Mouse (Mus musculus): ENCODE measurements around the gene Zbtb16. TPM values are rescaled to one million over a fixed set of nuclear protein-coding genes. Genes with fewer than 3 reads are reported as not detected.
A peak's percentile ranks its signal among the peaks of the same experiment; 100 is the strongest.

Gene Zbtb16
- total and polyA plus RNA-seq, 3 experiments, result 0.04 to 0.72 TPM; not detected in 1

GRCm38 (mm10) chr9:48710355-48711295 is 125.4 kb downstream of the Zbtb16 start:
- peaks cover 0 to 33% of the 10 kb centered on the region in 2 experiments; a peak in 2 of 4 replicates for H3K36me3 ChIP-seq (ENCODE audit: control insufficient read depth in 1 of 2, insufficient read depth in 2 of 2, low read length in 2 of 2)

DNA sequence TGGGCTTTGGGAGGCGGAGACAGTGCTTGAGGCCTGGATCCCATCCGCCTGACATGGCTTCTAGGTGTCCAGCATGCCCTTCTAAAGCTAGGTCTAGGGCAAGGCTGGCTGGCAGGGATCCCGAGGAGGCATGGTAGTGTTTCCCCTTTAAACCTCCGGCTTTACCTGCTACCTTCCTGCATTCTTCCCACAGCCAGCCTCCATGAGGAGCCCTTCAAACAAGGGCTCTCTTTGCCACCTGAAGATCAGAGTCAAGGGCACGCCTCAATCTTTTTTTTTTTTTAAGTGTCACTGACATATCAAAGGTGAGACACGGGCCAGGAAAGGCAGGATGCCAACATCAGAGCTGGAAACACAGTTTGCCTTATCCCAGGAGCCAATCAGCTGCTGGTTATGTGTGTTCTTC is 128.2 kb downstream of the Zbtb16 start:
- no peak for DNase-seq (ENCODE audit: low read depth, low spot score)
- TF ChIP-seq CHD2 (IDR thresholded peaks at IDR 0.05; ENCODE audit: low read length) (no peak), NRF1 (IDR thresholded peaks at IDR 0.05; ENCODE audit: insufficient read depth, low read depth, low read length, poor library complexity, severe bottlenecking) (no peak), MAFK (IDR thresholded peaks at IDR 0.05; ENCODE audit: borderline replicate concordance, low read depth, low read length) (no peak), KAT2A (conservative IDR thresholded peaks at IDR 0.05; ENCODE audit: low read depth, low read length) (no peak), UBTF (IDR thresholded peaks at IDR 0.05; ENCODE audit: borderline replicate concordance, insufficient read depth, low read depth, low read length) (no peak), EP300 (IDR thresholded peaks at IDR 0.05; ENCODE audit: low read depth in 1 of 2, low read length in 2 of 2) (no peak), MYB (IDR thresholded peaks at IDR 0.05; ENCODE audit: low read depth, low read length) (no peak), RAD21 (IDR thresholded peaks at IDR 0.05; ENCODE audit: low read depth, low read length) (no peak)
- peaks cover 10 to 47% of the 10 kb centered on the region in 2 experiments for H3K4me1 ChIP-seq (ENCODE audit: control insufficient read depth in 1 of 2, insufficient read depth in 2 of 2, low read length in 2 of 2)
- H3K79me2 ChIP-seq (ENCODE audit: control insufficient read depth, insufficient read depth, low read length, poor library complexity), result no peaks in the 10 kb centered on the region
- H3K9me3 ChIP-seq (replicated peaks; ENCODE audit: insufficient read depth, low read length), result no peaks in the 10 kb centered on the region
- peak overlapping the region; percentile 29; the same call in 1 of the 2 replicates for H3K9ac ChIP-seq (ENCODE audit: control insufficient read depth, low read depth, low read length, poor library complexity, severe bottlenecking)
- H3K4me3 ChIP-seq (ENCODE audit: control insufficient read depth in 1 of 2, insufficient read depth in 1 of 2, low read depth in 2 of 2, low read length in 2 of 2), result peak overlapping the region in 1 of 2 experiments; percentile 30; a peak in 1 of 4 replicates
- peaks cover 0 to 25% of the 10 kb centered on the region in 2 experiments; a peak in 2 of 4 replicates for H3K36me3 ChIP-seq (ENCODE audit: control insufficient read depth in 1 of 2, insufficient read depth in 2 of 2, low read length in 2 of 2)
- H3K27ac ChIP-seq (ENCODE audit: control insufficient read depth, low read depth, low read length), result peak overlapping the region; percentile 42
- H3K27me3 ChIP-seq (ENCODE audit: control insufficient read depth in 1 of 2, insufficient read depth in 2 of 2, low read length in 2 of 2), result no peaks in the 10 kb centered on the region; a peak in 1 of 4 replicates

More at GRCm38 (mm10) chr9:48710355-48711295, 125.4 kb downstream of the Zbtb16 start:
- H3K4me3 ChIP-seq (ENCODE audit: control insufficient read depth in 1 of 2, insufficient read depth in 1 of 2, low read depth in 2 of 2, low read length in 2 of 2), result peak overlapping the region; percentile 40 to 58; a peak in 3 of 4 replicates
- peak overlapping the region; percentile 99 for H3K27ac ChIP-seq (ENCODE audit: control insufficient read depth, low read depth, low read length)
- H3K27me3 ChIP-seq (ENCODE audit: control insufficient read depth in 1 of 2, insufficient read depth in 2 of 2, low read length in 2 of 2), result no peaks in the 10 kb centered on the region
- H3K9me3 ChIP-seq (replicated peaks; ENCODE audit: insufficient read depth, low read length), result no peaks in the 10 kb centered on the region
- H3K9ac ChIP-seq (ENCODE audit: control insufficient read depth, low read depth, low read length, poor library complexity, severe bottlenecking), result peak overlapping the region; percentile 82
- H3K79me2 ChIP-seq (ENCODE audit: control insufficient read depth, insufficient read depth, low read length, poor library complexity), result no peaks in the 10 kb centered on the region
- DNase-seq (ENCODE audit: low read depth, low spot score), result peak; percentile 62
- H3K4me1 ChIP-seq (ENCODE audit: control insufficient read depth in 1 of 2, insufficient read depth in 2 of 2, low read length in 2 of 2), result peaks cover 17 to 59% of the 10 kb centered on the region in 2 experiments
- TF ChIP-seq BHLHE40 (IDR thresholded peaks at IDR 0.05; ENCODE audit: borderline replicate concordance, low read depth, low read length), result peak; percentile 39; the same call in 1 of the 2 replicates
- TF ChIP-seq MYC (IDR thresholded peaks at IDR 0.05; ENCODE audit: low read depth, low read length), result peak; percentile 70; the same call in 1 of the 2 replicates
- TF ChIP-seq ZC3H11A (IDR thresholded peaks at IDR 0.05; ENCODE audit: low read depth, low read length), result no peak
- peak; percentile 67 for TF ChIP-seq ZNF384 (IDR thresholded peaks at IDR 0.05; ENCODE audit: low read depth, low read length)
- no peak for TF ChIP-seq JUND (IDR thresholded peaks at IDR 0.05; ENCODE audit: low read depth, low read length)
- TF ChIP-seq MAX (IDR thresholded peaks at IDR 0.05; ENCODE audit: low read length), result peak; percentile 50; the same call in 1 of the 2 replicates
- TF ChIP-seq GATA1 (IDR thresholded peaks at IDR 0.05; ENCODE audit: low read depth, low read length), result peak; percentile 18; the same call in 1 of the 2 replicates
- TF ChIP-seq MXI1 (IDR thresholded peaks at IDR 0.05; ENCODE audit: low read depth, low read length), result peak; percentile 79
- TF ChIP-seq POLR2A (IDR thresholded peaks at IDR 0.05; ENCODE audit: control insufficient read depth in 1 of 2, insufficient read depth in 1 of 2, low read depth in 1 of 2, low read length in 2 of 2, poor library complexity in 1 of 2), result peak in 1 of 2 experiments; percentile 20; a peak in 1 of 4 replicates
